Mouse (Mus musculus): ENCODE measurements around the gene Slc6a16. TPM values are rescaled to one million over a fixed set of nuclear protein-coding genes. Genes with fewer than 3 reads are reported as not detected.

Gene Slc6a16
- total RNA-seq, 1 experiment from 2014 or later: not detected

DNA sequence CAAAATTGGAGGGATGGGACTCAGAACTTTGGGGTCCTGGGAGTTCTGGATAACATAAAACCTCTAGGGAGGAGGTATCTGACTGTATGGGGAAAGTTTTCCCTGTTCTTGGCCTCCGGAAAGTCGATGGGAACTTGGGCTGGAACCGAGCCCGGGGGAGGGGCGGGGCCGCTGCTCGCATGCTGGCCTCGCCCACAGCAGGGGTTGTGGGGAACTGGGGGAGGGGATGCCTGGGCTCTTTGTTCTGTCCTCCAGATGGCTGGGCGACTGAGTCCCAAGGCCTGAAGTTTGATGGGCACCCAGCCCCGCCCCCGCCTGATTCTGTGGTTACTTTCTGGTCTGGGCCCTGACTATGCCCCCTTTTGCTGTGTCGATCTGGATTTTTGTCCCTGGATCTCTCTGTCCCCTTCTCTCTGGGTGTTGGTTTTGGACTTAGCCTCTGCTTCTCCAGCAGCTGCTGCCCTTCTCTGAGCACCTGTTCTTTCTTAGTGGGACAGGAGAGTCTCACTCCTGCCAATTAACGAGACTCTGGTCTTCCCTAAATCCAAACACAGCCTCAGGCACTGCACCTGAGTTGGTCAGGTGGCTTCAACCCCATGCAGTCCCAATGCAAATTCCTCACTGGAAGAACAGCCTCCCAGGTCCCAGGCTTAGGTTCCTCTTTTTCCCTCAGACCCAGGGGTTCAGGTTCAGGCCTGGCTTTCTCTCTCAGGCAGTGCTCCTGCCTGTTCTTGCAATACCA is 24.3 kb upstream of the Slc6a16 start:
- peak; percentile 74 for DNase-seq

DNA sequence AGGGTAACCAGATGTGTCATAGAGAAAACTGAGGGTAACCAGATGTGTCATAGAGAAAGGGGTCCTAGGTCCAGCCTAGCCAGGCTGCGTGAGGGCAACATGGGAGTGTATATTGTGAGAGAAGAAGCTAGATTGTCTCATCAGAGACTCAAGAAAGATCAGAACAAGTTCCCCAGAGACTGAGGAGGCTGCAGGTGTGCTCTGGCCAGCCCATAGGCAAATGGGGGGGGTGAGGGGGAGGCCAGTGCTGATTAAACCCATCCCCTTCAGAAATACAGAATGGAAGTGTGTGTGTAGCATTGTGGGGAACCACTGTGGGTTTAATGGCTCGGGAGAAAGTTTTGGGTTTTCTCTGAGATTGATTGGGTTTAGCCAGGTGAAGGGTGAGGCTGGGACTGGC is 19.2 kb upstream of the Slc6a16 start:
- no peak for DNase-seq

DNA sequence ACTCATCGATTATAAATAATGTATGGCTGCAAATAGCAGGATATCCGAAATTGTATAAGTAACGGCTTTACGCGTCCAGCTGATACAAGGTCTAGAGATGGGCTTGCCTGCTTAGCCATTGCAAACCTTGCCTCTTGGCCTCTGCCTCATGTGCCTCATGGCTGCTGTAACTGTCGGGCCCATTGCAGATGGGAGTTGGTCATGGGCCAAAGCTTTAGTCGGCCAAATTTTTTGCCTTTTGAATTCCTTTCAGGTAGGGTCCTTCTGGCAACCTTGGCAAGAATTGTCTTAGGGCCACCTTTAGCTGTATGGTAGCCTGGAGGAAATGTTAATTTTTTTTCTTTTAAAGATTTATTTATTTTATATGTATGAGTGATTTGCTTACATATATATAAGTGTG is 16.1 kb upstream of the Slc6a16 start:
- DNase-seq: no peak

DNA sequence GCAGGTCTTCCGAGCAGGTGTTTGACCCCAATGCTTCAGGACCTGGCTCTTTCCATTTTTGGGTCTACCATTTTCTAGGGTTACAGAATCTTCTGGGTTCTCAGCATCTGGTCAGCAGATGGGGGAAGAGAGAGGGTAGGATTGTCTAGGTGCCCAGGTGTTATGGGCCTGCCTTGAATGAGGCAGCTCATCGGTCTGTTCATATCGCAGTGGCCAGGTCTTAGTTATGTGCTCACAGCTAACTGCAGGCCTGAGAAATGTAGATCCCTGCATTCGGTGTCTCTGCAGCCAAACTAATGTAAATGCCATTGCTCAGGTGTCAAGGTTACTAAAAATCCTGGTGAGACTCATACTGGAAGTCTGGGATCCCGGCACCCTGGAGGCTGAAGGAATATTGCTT is 14.5 kb upstream of the Slc6a16 start:
- no peak for DNase-seq

DNA sequence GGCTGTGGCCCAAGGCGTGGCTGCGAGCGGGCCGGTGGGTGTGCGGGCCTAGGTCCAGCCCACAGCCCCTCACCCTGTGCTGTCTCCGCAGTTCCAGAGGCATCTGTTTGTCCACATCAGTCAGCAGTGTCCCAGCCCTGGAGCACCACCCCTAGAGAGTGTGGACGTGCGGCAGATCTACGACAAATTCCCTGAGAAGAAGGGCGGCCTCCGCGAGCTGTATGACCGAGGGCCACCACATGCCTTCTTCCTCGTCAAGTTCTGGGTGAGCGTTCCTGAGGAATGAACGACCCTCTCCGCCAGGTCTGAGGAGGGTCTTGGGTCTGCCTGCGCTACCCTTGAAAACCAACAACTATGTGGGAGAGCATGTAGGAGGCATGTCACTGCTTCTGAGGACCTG is 12.3 kb upstream of the Slc6a16 start:
- no peak for DNase-seq

DNA sequence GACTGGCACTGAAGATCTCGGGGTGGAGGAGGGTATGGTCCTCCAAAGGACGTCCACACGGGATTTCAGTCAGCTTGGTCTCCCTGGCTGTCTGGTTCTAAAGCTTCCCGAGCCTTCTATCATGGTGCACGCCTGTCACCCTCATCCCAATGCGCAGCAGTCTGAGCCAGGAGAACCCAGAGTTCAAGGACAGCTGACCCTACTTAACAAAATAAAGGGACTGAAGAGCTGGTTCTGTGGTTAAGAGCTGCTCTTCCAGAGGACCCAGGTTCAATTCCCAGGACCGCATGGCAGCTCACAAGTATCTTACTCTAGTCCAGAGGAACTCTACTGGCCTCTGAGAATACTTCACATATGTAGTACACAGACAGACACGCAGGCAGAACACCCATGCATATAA is 11.8 kb upstream of the Slc6a16 start:
- no peak for DNase-seq

DNA sequence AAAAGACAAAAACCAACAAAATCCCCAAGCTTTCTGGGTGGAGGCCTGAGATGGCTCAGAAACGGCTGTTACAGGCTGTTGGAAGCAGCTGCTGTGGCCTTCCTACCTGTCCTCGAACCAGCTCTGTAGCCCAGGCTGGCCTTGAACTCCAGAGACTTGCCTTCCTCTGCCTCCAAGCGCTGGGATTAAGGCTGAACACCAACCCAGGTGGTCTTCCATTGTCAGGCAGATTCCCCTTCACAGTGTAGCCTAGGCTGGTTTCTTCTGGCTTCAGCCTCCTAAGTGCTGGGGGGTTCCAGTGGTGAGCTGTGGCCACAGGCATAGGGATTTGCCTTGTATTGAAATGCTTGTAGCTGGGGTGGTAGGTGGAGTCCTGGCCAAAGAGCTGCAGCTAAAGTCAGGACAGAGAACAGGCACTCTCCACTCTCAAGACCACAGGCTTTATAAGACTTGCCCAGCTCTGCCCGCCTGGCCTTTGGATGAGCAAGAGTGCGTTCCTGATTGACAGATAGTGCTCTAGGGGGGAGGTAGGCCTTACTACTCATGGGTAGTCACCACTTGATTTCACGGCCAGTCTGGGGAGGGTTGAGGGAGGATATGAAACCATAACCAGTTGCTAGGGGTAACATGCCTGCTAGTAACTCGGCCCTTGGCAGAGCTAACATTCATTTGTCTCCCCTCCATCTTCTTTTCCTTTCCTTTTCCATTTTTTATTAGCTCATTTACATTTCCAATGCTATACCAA is 11.3 kb upstream of the Slc6a16 start:
- no peak for DNase-seq

DNA sequence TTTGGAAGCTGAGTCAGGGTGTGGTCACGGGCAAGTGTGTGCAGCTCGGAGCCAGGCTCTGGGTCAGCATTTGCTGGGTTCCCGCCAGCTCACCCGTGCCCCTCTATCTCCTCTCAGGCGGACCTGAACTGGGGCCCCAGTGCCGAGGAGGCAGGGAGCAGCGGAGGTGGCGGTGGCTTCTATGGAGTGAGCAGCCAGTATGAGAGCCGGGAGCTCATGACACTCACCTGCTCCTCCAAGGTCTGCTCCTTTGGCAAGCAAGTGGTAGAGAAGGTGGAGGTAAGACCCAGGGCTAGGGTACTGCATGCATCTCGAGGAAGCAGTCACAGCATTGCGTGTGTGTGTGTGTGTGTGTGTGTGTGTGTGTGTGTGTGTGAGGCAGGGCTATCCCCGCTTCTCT is 9.7 kb upstream of the Slc6a16 start:
- DNase-seq: no peak

DNA sequence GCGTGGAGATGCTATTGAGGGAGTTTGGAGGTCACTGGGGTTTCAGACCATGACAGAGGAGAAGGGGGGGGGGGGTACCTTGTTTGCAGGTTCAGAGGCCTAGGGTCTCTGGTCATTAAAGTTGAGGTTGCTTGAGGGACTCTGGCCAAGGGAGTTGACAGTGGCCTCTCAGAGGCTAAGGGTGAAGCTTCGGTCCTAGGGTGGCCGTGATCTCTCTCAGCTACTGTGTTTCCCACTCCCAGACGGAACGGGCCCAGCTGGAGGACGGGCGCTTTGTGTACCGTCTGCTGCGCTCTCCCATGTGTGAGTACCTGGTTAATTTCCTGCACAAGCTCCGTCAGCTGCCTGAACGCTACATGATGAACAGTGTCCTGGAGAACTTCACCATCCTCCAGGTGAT is 8.9 kb upstream of the Slc6a16 start:
- DNase-seq: no peak

DNA sequence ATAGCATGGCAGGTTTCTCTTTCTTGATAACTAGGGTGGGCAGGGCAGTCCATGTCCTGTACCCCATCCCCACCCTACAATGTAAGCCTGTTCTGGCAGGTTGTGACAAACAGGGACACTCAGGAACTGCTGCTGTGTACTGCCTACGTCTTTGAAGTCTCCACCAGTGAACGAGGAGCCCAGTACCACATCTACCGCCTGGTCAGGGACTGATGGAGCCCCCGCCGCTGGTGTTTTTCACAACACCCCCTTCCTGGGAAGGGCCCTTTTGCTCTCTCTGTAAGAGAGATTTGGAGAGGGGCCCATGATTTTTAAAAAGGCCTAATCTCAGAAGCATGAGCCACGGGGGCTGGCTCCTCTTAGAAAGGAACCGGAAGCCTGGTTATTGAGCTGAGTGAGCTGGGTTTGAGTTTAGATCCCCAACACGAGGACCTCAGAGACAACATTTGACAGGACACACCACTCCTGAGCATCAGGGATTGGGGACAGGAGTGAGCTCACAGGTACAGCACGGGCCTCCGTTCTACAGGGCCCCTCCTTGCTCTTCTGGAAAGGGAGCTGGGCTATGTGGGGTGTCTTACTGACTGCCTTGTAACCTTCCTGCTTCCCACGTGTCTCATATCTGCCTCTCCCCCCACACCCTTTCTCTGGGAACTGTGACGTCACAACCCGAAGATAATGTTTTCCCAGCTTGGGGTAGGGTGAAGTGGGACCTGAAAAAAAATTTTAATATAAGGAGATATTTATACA is 8.0 kb upstream of the Slc6a16 start:
- DNase-seq: no peak

DNA sequence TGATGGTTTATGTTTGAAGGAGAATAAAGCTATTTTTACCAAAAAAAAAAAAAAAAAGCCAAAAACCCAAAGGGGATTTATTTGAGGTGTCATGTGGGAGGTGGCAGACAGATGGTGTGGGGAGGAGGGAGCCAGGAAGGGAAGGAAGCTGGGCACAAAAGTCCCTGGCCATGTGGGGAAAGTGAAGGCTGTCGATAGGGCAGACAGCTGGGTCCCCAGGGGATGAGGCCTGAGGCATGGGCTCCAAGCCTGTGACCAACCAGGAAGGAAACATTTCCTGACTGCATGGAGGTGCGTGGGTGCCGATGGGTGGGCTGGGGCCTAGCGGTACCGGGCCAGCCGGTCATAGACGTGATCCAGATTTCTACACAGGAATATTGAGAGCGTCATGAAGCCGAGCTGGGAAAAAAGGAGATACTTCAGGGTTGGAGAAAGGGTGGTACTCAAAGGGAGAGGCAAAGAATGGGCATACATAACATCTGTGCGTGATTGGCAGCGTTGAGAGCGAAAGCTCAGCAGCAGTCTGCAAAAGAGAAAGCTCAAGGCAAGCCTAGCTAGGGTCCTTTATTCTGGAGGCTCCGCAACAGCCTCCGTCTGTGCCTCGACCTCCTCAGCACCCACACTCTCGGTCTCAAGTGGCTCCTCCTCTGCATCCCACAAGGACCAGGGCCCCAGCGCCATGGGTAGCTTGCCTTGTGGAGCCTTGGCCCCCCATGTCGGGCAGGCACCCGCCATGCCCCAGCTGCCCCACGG is 7.1 kb upstream of the Slc6a16 start:
- DNase-seq: no peak

DNA sequence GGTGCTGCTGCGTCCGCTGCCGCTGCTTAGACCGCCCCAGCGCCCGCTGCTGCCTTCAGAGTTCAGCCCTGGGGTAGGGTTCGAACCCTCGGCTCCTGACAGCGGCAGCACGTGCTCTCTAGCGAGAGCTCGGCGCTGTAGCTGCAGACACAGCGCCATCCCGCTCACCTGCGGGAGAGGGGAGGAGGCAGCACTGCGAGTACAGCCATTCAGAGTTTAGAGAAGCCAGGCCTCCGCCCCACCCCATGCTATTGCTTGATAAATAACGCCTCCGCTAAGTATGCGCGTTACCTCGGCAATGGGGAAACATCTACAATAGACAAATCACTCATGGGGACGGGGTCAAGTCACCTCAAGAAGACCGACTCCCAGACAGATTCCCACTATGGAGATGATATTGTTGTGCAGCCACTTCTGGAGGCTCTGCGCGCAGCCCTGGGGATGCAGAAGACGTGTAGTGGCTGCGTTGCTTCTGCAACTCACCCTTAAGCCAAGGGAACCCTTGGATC is 6.5 kb upstream of the Slc6a16 start:
- DNase-seq: no peak

DNA sequence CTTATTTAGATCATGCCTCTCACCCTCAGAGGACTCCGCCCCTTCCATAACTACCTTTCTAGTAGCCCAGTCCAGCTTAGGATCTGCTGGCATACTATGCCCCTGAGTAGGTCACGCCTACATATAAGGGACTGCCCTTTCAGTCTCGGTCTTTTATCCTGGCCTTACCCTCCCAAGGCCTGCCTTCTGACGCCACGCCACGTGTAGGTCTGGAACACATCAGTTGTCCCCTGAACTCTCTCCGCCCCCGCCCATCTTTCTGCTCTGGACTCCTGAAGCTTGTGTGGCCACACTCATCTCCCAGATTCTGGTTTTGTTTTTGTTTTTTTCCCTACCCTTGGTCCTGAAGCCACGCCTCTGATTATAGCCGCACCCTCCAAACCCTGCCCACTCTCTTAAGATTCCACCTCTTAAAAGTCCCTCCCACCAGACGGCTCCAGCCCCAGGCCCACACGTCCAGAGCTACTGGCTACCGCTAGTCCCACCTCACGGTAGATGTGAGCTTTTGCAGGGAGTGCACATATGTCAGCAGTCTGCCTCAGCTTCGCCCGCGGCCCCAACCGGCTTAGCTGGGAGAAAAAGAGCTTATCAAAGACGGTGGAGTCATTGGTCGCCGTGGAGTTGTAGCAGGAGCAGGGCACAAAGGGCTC is 5.8 kb upstream of the Slc6a16 start:
- peak; percentile 51 for DNase-seq

DNA sequence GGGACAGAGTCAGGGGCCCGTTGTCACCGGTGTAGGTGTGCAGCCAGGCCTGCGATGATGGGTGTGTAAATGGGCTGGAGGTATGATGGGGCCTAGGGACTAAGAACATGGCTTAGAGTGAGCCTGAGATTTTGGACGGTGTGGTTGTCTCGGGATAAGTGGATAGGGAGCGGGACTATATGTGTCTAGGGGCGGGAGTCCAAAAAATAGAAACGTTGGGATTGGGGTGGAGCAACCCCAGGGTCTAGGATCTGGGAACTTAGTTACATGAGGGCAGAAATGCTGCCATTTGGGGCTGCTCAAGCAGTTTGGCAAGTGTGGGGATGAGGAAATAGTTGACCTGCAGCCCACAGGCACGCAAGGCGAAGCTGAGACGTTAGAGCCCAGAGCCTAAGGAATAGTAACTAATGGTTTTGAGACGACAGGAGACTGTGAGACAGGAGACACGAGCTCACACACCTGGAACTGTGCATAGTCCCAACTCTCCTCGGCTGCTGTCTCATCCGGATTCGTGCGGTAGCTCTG is 5.2 kb upstream of the Slc6a16 start:
- DNase-seq: no peak

DNA sequence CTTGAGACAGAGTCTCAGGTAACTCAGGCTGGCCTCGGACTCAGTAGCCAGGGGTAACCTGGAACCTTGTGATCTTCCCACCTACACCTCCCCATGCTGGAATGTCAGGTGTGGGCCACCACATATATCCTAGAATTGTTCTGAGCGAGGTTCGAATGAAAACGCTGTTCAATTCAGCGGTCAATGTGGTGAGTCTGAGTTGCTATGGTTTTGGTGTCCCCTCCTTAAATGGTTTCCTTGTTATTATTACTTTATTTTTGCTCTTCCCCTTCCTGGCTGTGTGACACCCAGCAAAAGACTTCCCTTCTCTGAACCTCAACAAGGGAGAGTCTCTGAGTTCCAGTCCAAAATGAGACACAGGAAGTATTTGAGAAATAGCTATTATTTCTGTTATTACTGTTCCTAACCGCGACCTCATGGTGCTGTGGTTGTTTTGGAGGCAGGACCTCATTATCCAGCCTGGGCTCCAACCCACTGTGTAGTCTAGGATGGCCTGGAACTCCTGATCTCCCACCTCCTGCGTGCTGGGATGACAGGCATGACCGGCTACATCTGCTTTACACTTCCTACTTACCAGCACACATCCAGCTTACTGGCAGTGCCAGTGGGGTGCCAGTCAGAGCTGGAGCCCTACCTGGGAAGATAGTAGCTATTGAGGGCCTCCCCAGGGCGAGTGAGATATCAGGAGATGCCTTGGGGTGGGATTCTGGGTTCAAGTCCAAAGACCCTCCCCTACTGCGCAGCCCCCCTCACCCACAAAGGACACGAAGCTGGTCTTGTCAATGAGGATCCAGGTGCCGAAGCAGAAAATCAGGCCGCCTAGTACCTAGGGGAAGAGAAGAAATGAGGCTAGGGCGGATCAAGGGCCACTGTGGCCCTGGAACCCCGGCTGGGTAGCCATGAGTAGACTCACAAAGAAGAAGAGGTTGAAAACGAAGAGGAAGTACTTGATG is 2.9 kb upstream of the Slc6a16 start:
- DNase-seq: no peak

DNA sequence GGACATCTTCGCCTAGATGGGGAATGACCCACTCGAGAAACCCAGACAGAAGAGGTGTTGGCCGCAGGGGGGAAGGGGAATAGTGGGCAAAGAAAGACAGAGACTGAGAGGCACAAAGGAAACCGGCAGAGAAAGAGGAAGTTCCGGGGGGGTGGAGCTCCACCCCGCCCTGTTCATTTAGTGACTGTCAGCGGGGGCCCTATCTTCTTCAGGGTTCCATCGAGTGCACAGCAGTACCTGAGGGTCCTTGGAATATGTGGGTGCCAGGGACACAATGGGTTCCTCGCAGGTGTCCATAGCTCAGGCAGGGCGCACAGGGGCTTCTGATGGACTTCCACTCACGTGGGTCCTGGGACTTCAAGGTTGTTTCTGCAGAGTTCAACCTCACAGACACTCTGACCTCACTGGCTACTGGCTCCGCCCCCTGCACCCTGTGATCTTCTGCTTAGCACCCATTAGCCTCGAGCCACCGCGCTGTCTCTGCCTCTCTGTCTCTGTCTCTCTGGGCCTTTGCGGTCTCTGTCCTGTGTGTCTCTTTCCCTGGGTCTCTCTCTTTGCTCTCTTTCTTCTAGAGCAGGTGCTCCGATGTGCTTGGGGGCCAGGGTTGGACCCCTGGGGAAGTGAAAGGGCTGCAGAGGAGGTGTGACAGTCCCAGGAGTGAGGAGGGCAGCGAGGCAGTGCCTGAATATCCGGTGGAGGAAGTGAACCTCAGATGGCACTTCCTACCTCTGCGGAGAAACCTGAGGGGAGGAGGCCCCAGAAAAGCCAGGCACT is 2.0 kb upstream of the Slc6a16 start, which contains the start of gene Cd37:
Gene Cd37, minus strand, starts transcription at position 393 of the 774 bp plus-strand sequence.
- DNase-seq: peak; percentile 31

DNA sequence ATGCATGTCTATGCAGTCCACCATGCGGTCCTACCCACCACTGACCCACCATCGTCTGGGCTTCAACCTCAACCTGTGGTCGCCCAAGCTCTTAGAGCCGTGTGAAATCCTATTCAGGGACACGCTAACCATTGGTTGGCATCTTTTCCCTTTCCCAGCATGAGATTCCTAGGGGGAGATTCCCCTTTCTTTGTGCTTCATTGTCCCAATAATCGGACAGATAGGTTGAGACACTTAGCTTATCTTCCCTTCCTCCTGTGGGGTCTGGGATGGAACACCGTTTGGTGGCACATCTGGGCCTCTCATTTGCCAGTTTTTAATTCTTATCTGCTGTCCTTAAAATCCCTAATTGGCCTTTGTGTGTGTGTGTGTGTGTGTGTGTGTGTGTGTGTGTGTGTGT is 776 bp upstream of the Slc6a16 start:
- no peak for DNase-seq

DNA sequence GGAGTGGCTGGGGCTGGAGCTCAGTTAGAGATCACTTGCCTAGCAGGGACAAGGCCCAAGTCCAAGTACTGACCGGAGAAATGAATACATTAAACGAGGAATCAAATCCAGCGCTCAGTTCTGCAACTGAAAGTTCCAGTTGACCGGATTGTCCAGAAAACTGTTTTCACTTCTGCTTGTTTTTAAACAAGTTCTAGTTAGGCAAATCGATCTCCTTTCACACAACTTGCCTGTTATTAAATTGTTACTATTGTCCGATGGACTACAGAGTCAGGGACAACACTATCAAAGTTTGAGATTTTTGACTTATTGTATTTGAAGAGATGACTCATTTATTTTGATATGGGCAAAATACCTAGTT is 484 bp downstream of the Slc6a16 start:
- no peak for DNase-seq

DNA sequence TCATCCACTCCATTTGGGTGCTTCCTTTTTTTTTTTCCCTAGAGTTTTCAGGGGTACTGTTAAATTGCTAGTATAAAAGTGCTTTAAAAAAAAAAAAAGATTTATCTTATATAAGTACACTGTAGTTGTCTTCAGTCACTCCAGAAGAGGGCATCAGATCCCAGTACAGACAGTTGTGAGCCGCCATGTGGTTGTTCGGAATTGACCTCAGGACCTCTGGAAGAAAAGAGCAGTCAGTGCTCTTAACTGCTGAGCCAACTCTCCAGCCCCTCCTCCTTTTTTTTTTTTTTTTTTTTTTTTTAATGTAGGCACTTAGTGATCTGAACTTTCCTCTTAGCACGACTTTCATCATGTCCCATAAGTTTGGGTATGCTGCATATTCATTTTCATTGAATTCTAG is 6.8 kb downstream of the Slc6a16 start:
- no peak for DNase-seq

Data from adrenal gland, postnatal 14 days (tissue).